Mouse (Mus musculus) kidney, embryonic 14.5 days (tissue): ENCODE measurements around the gene Lysmd2. TPM values are rescaled to one million over a fixed set of nuclear protein-coding genes. Genes with fewer than 3 reads are reported as not detected.

Experiments used
- ATAC-seq: fragments of 200-750 bp; cut with Nextera tagmentation; 2 replicates; pipeline ENCODE4 v1.8.0; 2017; ENCODE audit warnings: moderate number of reproducible peaks, mild to moderate bottlenecking, moderate TSS enrichment, moderate library complexity; ENCODE audit not compliant: low FRiP score, low TSS enrichment
- H3K27ac ChIP-seq: fragments of 300-500 bp; sonication (generic); 2 replicates; pipeline ENCODE4 v1.5.1; 2014; ENCODE audit warnings: low read depth, mild to moderate bottlenecking, low read length, moderate library complexity, mixed read lengths
- H3K27me3 ChIP-seq: fragments of 300-500 bp; sonication (generic); 2 replicates; pipeline ENCODE4 v1.6.1; 2014; ENCODE audit warnings: mild to moderate bottlenecking, low read length; ENCODE audit not compliant: control insufficient read depth, insufficient read depth
- H3K36me3 ChIP-seq: fragments of 300-500 bp; sonication (generic); 2 replicates; pipeline ENCODE4 v1.6.1; 2014; ENCODE audit warnings: low read length, mixed read lengths; ENCODE audit not compliant: control insufficient read depth, insufficient read depth
- H3K4me1 ChIP-seq: fragments of 300-500 bp; sonication (generic); 2 replicates; pipeline ENCODE4 v1.6.1; 2014; ENCODE audit warnings: low read length, mixed read lengths; ENCODE audit not compliant: control insufficient read depth, insufficient read depth
- H3K4me2 ChIP-seq: fragments of 300-500 bp; sonication (generic); replicated peaks from 2 replicates; pipeline ENCODE4 v1.6.1; 2014; ENCODE audit warnings: low read depth, mild to moderate bottlenecking, low read length
- H3K4me3 ChIP-seq: fragments of 300-500 bp; sonication (generic); 2 replicates; pipeline ENCODE4 v1.5.1; 2014; ENCODE audit warnings: mild to moderate bottlenecking, low read length
- H3K9ac ChIP-seq: fragments of 300-500 bp; sonication (generic); 2 replicates; pipeline ENCODE4 v1.6.1; 2014; ENCODE audit warnings: low read depth, mild to moderate bottlenecking, low read length, moderate library complexity
- H3K9me3 ChIP-seq: fragments of 300-500 bp; sonication (generic); 2 replicates; pipeline ENCODE4 v1.6.1; 2016; ENCODE audit warnings: low read length; ENCODE audit not compliant: control insufficient read depth
- WGBS: fragments of 180-500 bp; shearing (Covaris S2); extraction: QIAGEN DNeasy Blood & Tissue Kit; methylation state at CpG from one replicate; pipeline ENCODE4 v1.1.7; 2014; 5-methylcytosine and 5-hydroxymethylcytosine counted together
- polyA plus RNA-seq: library from polyadenylated mRNA; unstranded; fragments of >200 nt; fragmentation: Nextera tagmentation; extraction: Ambion mirVana; gene quantifications from 2 replicates; pipeline ENCODE4 v1.2.1, GENCODE M21; 2014

The Lysmd2 gene
- polyA plus RNA-seq, 1 experiment from 2014 or later, result 36.2 TPM

DNA sequence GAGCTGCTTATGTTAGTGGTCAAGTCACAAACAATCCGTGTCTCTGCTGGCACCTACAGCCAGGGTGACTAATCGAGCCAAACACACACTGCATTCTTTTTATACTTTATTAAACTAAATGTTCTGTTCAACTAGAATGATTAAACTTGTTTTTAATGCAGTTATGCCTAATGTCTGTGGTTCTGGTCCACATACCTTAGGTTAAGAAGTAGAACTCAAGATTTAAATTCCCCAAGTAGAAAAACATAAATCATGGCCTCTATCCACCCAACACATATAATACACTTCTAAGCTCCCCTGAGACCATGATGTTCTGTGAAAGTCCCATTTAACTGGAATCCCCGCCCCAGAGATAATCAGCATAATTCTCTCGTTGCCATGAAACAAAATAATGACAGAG lies 54.1 kb downstream of the Lysmd2 start:
- Histone ChIP-seq H3K9ac (no peak overlapping the region), H3K9me3 (no peaks in the 10 kb centered on the region), H3K4me3 (no peak overlapping the region), H3K4me2 (no peak overlapping the region), H3K27ac (no peak overlapping the region), H3K27me3 (no peaks in the 10 kb centered on the region), H3K36me3 (no peaks in the 10 kb centered on the region), H3K4me1 (no peaks in the 10 kb centered on the region)
- no peak for ATAC-seq
- 77% methylated on average over 4 of the region's 4 CpGs for WGBS

- no peaks in the 10 kb centered on the region for H3K9me3 ChIP-seq
- H3K27me3 ChIP-seq, result no peaks in the 10 kb centered on the region
- no peaks in the 10 kb centered on the region for H3K36me3 ChIP-seq
- H3K4me1 ChIP-seq, result no peaks in the 10 kb centered on the region
- H3K4me3 ChIP-seq, result no peak overlapping the region
- no peak for ATAC-seq
- WGBS, result 91% methylated on average over 5 of the region's 5 CpGs
- no peak overlapping the region for H3K9ac ChIP-seq
- no peak overlapping the region for H3K27ac ChIP-seq
- no peak overlapping the region for H3K4me2 ChIP-seq
Observed at GRCm38 (mm10) chr9:75680606-75681005, 55.1 kb downstream of the Lysmd2 start.

GRCm38 (mm10) chr9:75683426-75684191 lies 58.1 kb downstream of the Lysmd2 start, which contains the start of gene Scg3:
TSS of gene Scg3 (minus strand) at chr9:75684056.
- no peaks in the 10 kb centered on the region for H3K9me3 ChIP-seq
- no peak within 1 kb of the TSS for H3K9ac ChIP-seq
- peak; percentile 97 for ATAC-seq
- peak within 1 kb of the TSS; percentile 46 for H3K4me2 ChIP-seq
- no peaks in the 10 kb centered on the region for H3K27me3 ChIP-seq
- peak within 1 kb of the TSS; percentile 21 for H3K4me3 ChIP-seq
- no peaks in the 10 kb centered on the region for H3K4me1 ChIP-seq
- H3K27ac ChIP-seq, result no peak within 1 kb of the TSS
- H3K36me3 ChIP-seq, result no peaks in the 10 kb centered on the region
- 7% methylated on average over 42 of the region's 42 CpGs for WGBS

GRCm38 (mm10) chr9:75684292-75684691 lies 58.8 kb downstream of the Lysmd2 start:
- 69% methylated on average over 4 of the region's 4 CpGs for WGBS
- Histone ChIP-seq H3K4me2 (peak overlapping the region; percentile 46), H3K4me1 (no peaks in the 10 kb centered on the region), H3K27me3 (no peaks in the 10 kb centered on the region), H3K9me3 (no peaks in the 10 kb centered on the region), H3K36me3 (no peaks in the 10 kb centered on the region), H3K9ac (no peak overlapping the region), H3K4me3 (peak overlapping the region; percentile 21; the same call in 1 of the 2 replicates), H3K27ac (no peak overlapping the region)
- no peak for ATAC-seq

GRCm38 (mm10) chr9:75684772-75685171 lies 59.2 kb downstream of the Lysmd2 start:
- Histone ChIP-seq H3K27me3 (no peaks in the 10 kb centered on the region), H3K9me3 (no peaks in the 10 kb centered on the region), H3K9ac (no peak overlapping the region), H3K27ac (no peak overlapping the region), H3K4me3 (no peak overlapping the region), H3K36me3 (no peaks in the 10 kb centered on the region), H3K4me2 (no peak overlapping the region), H3K4me1 (no peaks in the 10 kb centered on the region)
- 75% methylated on average over 3 of the region's 3 CpGs for WGBS
- no peak for ATAC-seq

Other genes starting within 250 kb of the Lysmd2 start
- 54.8 and 77.6 TPM in 2 replicates for gene Mapk6, start 215.7 kb upstream of the Lysmd2 start, polyA plus RNA-seq
- gene Leo1, start 184.2 kb upstream of the Lysmd2 start, polyA plus RNA-seq, result 36.9 and 45.8 TPM in 2 replicates
- gene Tmod3, start 66.1 kb upstream of the Lysmd2 start, polyA plus RNA-seq, result 97.1 and 144 TPM in 2 replicates
- gene Tmod2, start 14.4 kb upstream of the Lysmd2 start, polyA plus RNA-seq, result 17.6 and 22.8 TPM in 2 replicates
- 0.26 and 0.35 TPM in 2 replicates for gene Scg3, start 58.3 kb downstream of the Lysmd2 start, polyA plus RNA-seq
- gene Bmp5, start 149.6 kb downstream of the Lysmd2 start, polyA plus RNA-seq, result 0.96 and 1.4 TPM in 2 replicates